Mouse (Mus musculus) heart, embryonic 12.5 days (tissue): ENCODE measurements around the gene Gcm1. TPM values are rescaled to one million over a fixed set of nuclear protein-coding genes. Genes with fewer than 3 reads are reported as not detected.
A peak's percentile ranks its signal among the peaks of the same experiment; 100 is the strongest.

Experiments
- ATAC-seq: fragments of 200-750 bp; cut with Nextera tagmentation; 2 replicates; pipeline ENCODE4 v1.8.0; 2017; ENCODE audit warnings: moderate TSS enrichment, moderate library complexity; ENCODE audit not compliant: insufficient number of reproducible peaks, low FRiP score
- H3K27ac ChIP-seq: fragments of 300-500 bp; sonication (generic); 2 replicates; pipeline ENCODE4 v1.5.1; 2016; ENCODE audit warnings: mild to moderate bottlenecking, moderate library complexity; ENCODE audit not compliant: poor library complexity, severe bottlenecking
- H3K27me3 ChIP-seq: fragments of 300-500 bp; sonication (generic); replicated peaks from 2 replicates; pipeline ENCODE4 v1.6.1; 2016; ENCODE audit warnings: mild to moderate bottlenecking, moderate library complexity
- H3K36me3 ChIP-seq: fragments of 300-500 bp; sonication (generic); 2 replicates; pipeline ENCODE4 v1.6.1; 2016; ENCODE audit warnings: mild to moderate bottlenecking, moderate library complexity
- H3K4me1 ChIP-seq: fragments of 300-500 bp; sonication (generic); replicated peaks from 2 replicates; pipeline ENCODE4 v1.6.1; 2016; ENCODE audit warnings: mild to moderate bottlenecking
- H3K4me2 ChIP-seq: fragments of 300-500 bp; sonication (generic); 2 replicates; pipeline ENCODE4 v1.6.1; 2016; ENCODE audit warnings: mild to moderate bottlenecking, moderate library complexity
- H3K4me3 ChIP-seq: fragments of 300-500 bp; sonication (generic); 2 replicates; pipeline ENCODE4 v1.5.1; 2016; ENCODE audit warnings: mild to moderate bottlenecking
- H3K9ac ChIP-seq: fragments of 300-500 bp; sonication (generic); 2 replicates; pipeline ENCODE4 v1.6.1; 2016; ENCODE audit warnings: mild to moderate bottlenecking, moderate library complexity
- H3K9me3 ChIP-seq: fragments of 300-500 bp; sonication (generic); replicated peaks from 2 replicates; pipeline ENCODE4 v1.6.1; 2016; ENCODE audit warnings: mild to moderate bottlenecking, moderate library complexity
- WGBS: fragments of 180-500 bp; shearing (Covaris S2); methylation state at CpG from one replicate; pipeline ENCODE4 v1.1.7; 2016; 5-methylcytosine and 5-hydroxymethylcytosine counted together
- polyA plus RNA-seq: library from polyadenylated mRNA; unstranded; fragments of >200 nt; fragmentation: Nextera tagmentation; extraction: Ambion mirVana; gene quantifications from 2 replicates; pipeline ENCODE4 v1.2.1, GENCODE M21; 2016

Gene Gcm1
- polyA plus RNA-seq, 1 experiment from 2014 or later, result not detected

- ATAC-seq, result no peak
- no peak overlapping the region for H3K27ac ChIP-seq
Measured at GRCm38 (mm10) chr9:78016288-78016687, 35.4 kb upstream of the Gcm1 start.

GRCm38 (mm10) chr9:78021256-78021655 is 30.5 kb upstream of the Gcm1 start:
- H3K4me3 ChIP-seq, result no peak overlapping the region
- ATAC-seq, result peak; percentile 62
- 0 out of 2 replicates have a peak overlapping the region, but pooled peaks have one; percentile 13 for H3K9ac ChIP-seq
- no peaks in the 10 kb centered on the region for H3K27me3 ChIP-seq
- H3K4me2 ChIP-seq, result no peak overlapping the region
- 19% methylated on average over 9 of the region's 9 CpGs for WGBS
- no peaks in the 10 kb centered on the region for H3K36me3 ChIP-seq
- peaks cover 32% of the 10 kb centered on the region for H3K4me1 ChIP-seq
- no peaks in the 10 kb centered on the region for H3K9me3 ChIP-seq
- peak overlapping the region; percentile 35; the same call in 1 of the 2 replicates for H3K27ac ChIP-seq

More at GRCm38 (mm10) chr9:78016288-78016687, 35.4 kb upstream of the Gcm1 start:
- H3K27me3 ChIP-seq, result no peaks in the 10 kb centered on the region
- no peak overlapping the region for H3K4me3 ChIP-seq
- no peaks in the 10 kb centered on the region for H3K36me3 ChIP-seq
- H3K4me1 ChIP-seq, result peaks cover 25% of the 10 kb centered on the region
- WGBS, result 43% methylated on average over 15 of the region's 15 CpGs
- peak overlapping the region; percentile 32 for H3K4me2 ChIP-seq
- H3K9ac ChIP-seq, result 0 out of 2 replicates have a peak overlapping the region, but pooled peaks have one; percentile 9
- H3K9me3 ChIP-seq, result no peaks in the 10 kb centered on the region

- Histone ChIP-seq H3K9ac (no peak overlapping the region), H3K4me1 (peaks cover 24% of the 10 kb centered on the region), H3K4me3 (no peak overlapping the region), H3K9me3 (no peaks in the 10 kb centered on the region), H3K27me3 (no peaks in the 10 kb centered on the region), H3K27ac (peak overlapping the region; percentile 35; the same call in 1 of the 2 replicates), H3K36me3 (no peaks in the 10 kb centered on the region), H3K4me2 (no peak overlapping the region)
- WGBS, result 59% methylated on average over 8 of the region's 8 CpGs
- peak; percentile 30; the same call in 1 of the 2 replicates for ATAC-seq
Measured at GRCm38 (mm10) chr9:78022187-78022945, 29.4 kb upstream of the Gcm1 start.

- Histone ChIP-seq H3K4me1 (peaks cover 24% of the 10 kb centered on the region), H3K4me3 (no peak overlapping the region), H3K4me2 (no peak overlapping the region), H3K9ac (no peak overlapping the region), H3K27me3 (no peaks in the 10 kb centered on the region), H3K27ac (no peak overlapping the region), H3K9me3 (no peaks in the 10 kb centered on the region), H3K36me3 (no peaks in the 10 kb centered on the region)
- 20% methylated on average over 3 of the region's 3 CpGs for WGBS
- ATAC-seq, result no peak
Measured at GRCm38 (mm10) chr9:78024823-78025222, 26.9 kb upstream of the Gcm1 start.

GRCm38 (mm10) chr9:78027099-78027498 is 24.6 kb upstream of the Gcm1 start:
- 61% methylated on average over 3 of the region's 3 CpGs for WGBS
- Histone ChIP-seq H3K36me3 (no peaks in the 10 kb centered on the region), H3K27me3 (no peaks in the 10 kb centered on the region), H3K4me3 (no peak overlapping the region), H3K4me1 (peaks cover 5% of the 10 kb centered on the region), H3K9ac (no peak overlapping the region), H3K9me3 (no peaks in the 10 kb centered on the region), H3K27ac (no peak overlapping the region), H3K4me2 (no peak overlapping the region)
- no peak for ATAC-seq

- 85% methylated on average over 10 of the region's 10 CpGs for WGBS
- Histone ChIP-seq H3K27me3 (no peaks in the 10 kb centered on the region), H3K9me3 (no peaks in the 10 kb centered on the region), H3K4me3 (no peak overlapping the region), H3K27ac (no peak overlapping the region), H3K4me1 (0 out of 2 replicates have a peak, but pooled peaks cover 3% of the 10 kb centered on the region), H3K9ac (no peak overlapping the region), H3K4me2 (no peak overlapping the region), H3K36me3 (no peaks in the 10 kb centered on the region)
- no peak for ATAC-seq
Measured at GRCm38 (mm10) chr9:78030835-78031456, 20.8 kb upstream of the Gcm1 start.

- Histone ChIP-seq H3K36me3 (no peaks in the 10 kb centered on the region), H3K4me2 (no peak overlapping the region), H3K27ac (no peak overlapping the region), H3K4me1 (0 out of 2 replicates have a peak, but pooled peaks cover 3% of the 10 kb centered on the region), H3K27me3 (no peaks in the 10 kb centered on the region), H3K4me3 (no peak overlapping the region), H3K9me3 (no peaks in the 10 kb centered on the region), H3K9ac (no peak overlapping the region)
- 90% methylated on average over 4 of the region's 4 CpGs for WGBS
- ATAC-seq, result no peak
Measured at GRCm38 (mm10) chr9:78032930-78033329, 18.8 kb upstream of the Gcm1 start.

GRCm38 (mm10) chr9:78035296-78035695 is 16.4 kb upstream of the Gcm1 start:
- H3K4me2 ChIP-seq, result no peak overlapping the region
- H3K27me3 ChIP-seq, result no peaks in the 10 kb centered on the region
- H3K4me1 ChIP-seq, result 0 out of 2 replicates have a peak, but pooled peaks cover 7% of the 10 kb centered on the region
- no peak overlapping the region for H3K9ac ChIP-seq
- no peak overlapping the region for H3K4me3 ChIP-seq
- H3K36me3 ChIP-seq, result no peaks in the 10 kb centered on the region
- H3K9me3 ChIP-seq, result no peaks in the 10 kb centered on the region
- H3K27ac ChIP-seq, result no peak overlapping the region
- WGBS, result 72% methylated on average over 5 of the region's 5 CpGs
- no peak for ATAC-seq

GRCm38 (mm10) chr9:78035831-78036230 is 15.9 kb upstream of the Gcm1 start:
- Histone ChIP-seq H3K4me3 (no peak overlapping the region), H3K9ac (no peak overlapping the region), H3K27me3 (no peaks in the 10 kb centered on the region), H3K27ac (no peak overlapping the region), H3K4me2 (no peak overlapping the region), H3K4me1 (0 out of 2 replicates have a peak, but pooled peaks cover 7% of the 10 kb centered on the region), H3K9me3 (no peaks in the 10 kb centered on the region), H3K36me3 (no peaks in the 10 kb centered on the region)
- WGBS, result 79% methylated on average over 8 of the region's 8 CpGs
- ATAC-seq, result no peak

GRCm38 (mm10) chr9:78038755-78039489 is 12.8 kb upstream of the Gcm1 start:
- no peaks in the 10 kb centered on the region for H3K36me3 ChIP-seq
- peak overlapping the region; percentile 8; the same call in 1 of the 2 replicates for H3K4me3 ChIP-seq
- 35% methylated on average over 18 of the region's 18 CpGs for WGBS
- H3K9ac ChIP-seq, result no peak overlapping the region
- peak overlapping the region; percentile 31; the same call in 1 of the 2 replicates for H3K4me2 ChIP-seq
- H3K27ac ChIP-seq, result no peak overlapping the region
- H3K9me3 ChIP-seq, result no peaks in the 10 kb centered on the region
- H3K27me3 ChIP-seq, result no peaks in the 10 kb centered on the region
- 0 out of 2 replicates have a peak, but pooled peaks cover 7% of the 10 kb centered on the region for H3K4me1 ChIP-seq
- no peak for ATAC-seq

- no peak overlapping the region for H3K4me2 ChIP-seq
- WGBS, result 39% methylated on average over 6 of the region's 6 CpGs
- no peak overlapping the region for H3K4me3 ChIP-seq
- H3K9me3 ChIP-seq, result no peaks in the 10 kb centered on the region
- H3K9ac ChIP-seq, result no peak overlapping the region
- peaks cover 20% of the 10 kb centered on the region for H3K4me1 ChIP-seq
- H3K36me3 ChIP-seq, result no peaks in the 10 kb centered on the region
- ATAC-seq, result peak; percentile 71; the same call in 1 of the 2 replicates
- H3K27me3 ChIP-seq, result no peaks in the 10 kb centered on the region
- peak overlapping the region; percentile 72 for H3K27ac ChIP-seq
Measured at GRCm38 (mm10) chr9:78045171-78045570, 6.6 kb upstream of the Gcm1 start.
